Mouse (Mus musculus): Measurements from ENCODE around the gene Ntrk2.

Ntrk2 gene

GRCm38 (mm10) chr13:58853685-58854084, 47.3 kb downstream of the Ntrk2 start:
- TF ChIP-seq POU5F1 (IDR thresholded peaks at IDR 0.05; ENCODE audit: borderline replicate concordance, low read length) (no peak), CTCF (conservative IDR thresholded peaks at IDR 0.05; ENCODE audit: low read length) (no peak), NANOG (IDR thresholded peaks at IDR 0.05; ENCODE audit: borderline replicate concordance, low read length) (no peak)

GRCm38 (mm10) chr13:58866239-58866638, 59.9 kb downstream of the Ntrk2 start:
- H3K27me3 ChIP-seq (ENCODE audit: insufficient read depth, low read length): 0 out of 2 replicates have a peak, but pooled peaks cover 5% of the 10 kb centered on the region
- H3K36me3 ChIP-seq (ENCODE audit: insufficient read depth, low read length): no peaks in the 10 kb centered on the region
- no peaks in the 10 kb centered on the region for H3K4me1 ChIP-seq (replicated peaks; ENCODE audit: low read depth, low read length)
- TF ChIP-seq POU5F1 (IDR thresholded peaks at IDR 0.05; ENCODE audit: borderline replicate concordance, low read length) (no peak), NANOG (IDR thresholded peaks at IDR 0.05; ENCODE audit: borderline replicate concordance, low read length) (no peak), CTCF (conservative IDR thresholded peaks at IDR 0.05; ENCODE audit: low read length) (no peak)
- H3K9me3 ChIP-seq (ENCODE audit: low read length): no peaks in the 10 kb centered on the region
- no peak overlapping the region for H3K4me3 ChIP-seq (replicated peaks; ENCODE audit: low read length)

More at GRCm38 (mm10) chr13:58853685-58854084, 47.3 kb downstream of the Ntrk2 start:
- no peak overlapping the region for H3K4me3 ChIP-seq (replicated peaks; ENCODE audit: low read length)
- H3K27me3 ChIP-seq (ENCODE audit: insufficient read depth, low read length): no peaks in the 10 kb centered on the region
- no peaks in the 10 kb centered on the region for H3K9me3 ChIP-seq (ENCODE audit: low read length)
- H3K4me1 ChIP-seq (replicated peaks; ENCODE audit: low read depth, low read length): no peaks in the 10 kb centered on the region
- H3K36me3 ChIP-seq (ENCODE audit: insufficient read depth, low read length): no peaks in the 10 kb centered on the region

- Histone ChIP-seq H3K27me3 (ENCODE audit: insufficient read depth, low read length) (0 out of 2 replicates have a peak, but pooled peaks cover 5% of the 10 kb centered on the region), H3K4me3 (replicated peaks; ENCODE audit: low read length) (no peak overlapping the region), H3K4me1 (replicated peaks; ENCODE audit: low read depth, low read length) (no peaks in the 10 kb centered on the region), H3K36me3 (ENCODE audit: insufficient read depth, low read length) (no peaks in the 10 kb centered on the region), H3K9me3 (ENCODE audit: low read length) (no peaks in the 10 kb centered on the region)
- TF ChIP-seq CTCF (conservative IDR thresholded peaks at IDR 0.05; ENCODE audit: low read length) (no peak), NANOG (IDR thresholded peaks at IDR 0.05; ENCODE audit: borderline replicate concordance, low read length) (no peak), POU5F1 (IDR thresholded peaks at IDR 0.05; ENCODE audit: borderline replicate concordance, low read length) (no peak)
These were observed 60.5 kb downstream of the Ntrk2 start for GRCm38 (mm10) chr13:58866776-58867435.

GRCm38 (mm10) chr13:58882468-58882867, 76.1 kb downstream of the Ntrk2 start:
- Histone ChIP-seq H3K4me3 (replicated peaks; ENCODE audit: low read length) (no peak overlapping the region), H3K9me3 (ENCODE audit: low read length) (no peaks in the 10 kb centered on the region), H3K36me3 (ENCODE audit: insufficient read depth, low read length) (no peaks in the 10 kb centered on the region), H3K27me3 (ENCODE audit: insufficient read depth, low read length) (no peaks in the 10 kb centered on the region), H3K4me1 (replicated peaks; ENCODE audit: low read depth, low read length) (peaks cover 13% of the 10 kb centered on the region)
- TF ChIP-seq NANOG (IDR thresholded peaks at IDR 0.05; ENCODE audit: borderline replicate concordance, low read length) (no peak), CTCF (conservative IDR thresholded peaks at IDR 0.05; ENCODE audit: low read length) (no peak), POU5F1 (IDR thresholded peaks at IDR 0.05; ENCODE audit: borderline replicate concordance, low read length) (no peak)

- peaks cover 12% of the 10 kb centered on the region for H3K4me1 ChIP-seq (replicated peaks; ENCODE audit: low read depth, low read length)
- no peak overlapping the region for H3K4me3 ChIP-seq (replicated peaks; ENCODE audit: low read length)
- H3K27me3 ChIP-seq (ENCODE audit: insufficient read depth, low read length): no peaks in the 10 kb centered on the region
- no peak for TF ChIP-seq NANOG (IDR thresholded peaks at IDR 0.05; ENCODE audit: borderline replicate concordance, low read length)
- no peak for TF ChIP-seq POU5F1 (IDR thresholded peaks at IDR 0.05; ENCODE audit: borderline replicate concordance, low read length)
- TF ChIP-seq CTCF (conservative IDR thresholded peaks at IDR 0.05; ENCODE audit: low read length): no peak
- H3K9me3 ChIP-seq (ENCODE audit: low read length): 0 out of 2 replicates have a peak, but pooled peaks cover under 1% of the 10 kb centered on the region
- H3K36me3 ChIP-seq (ENCODE audit: insufficient read depth, low read length): no peaks in the 10 kb centered on the region
These were observed 76.5 kb downstream of the Ntrk2 start for GRCm38 (mm10) chr13:58882916-58883315.

GRCm38 (mm10) chr13:58886108-58886507, 79.7 kb downstream of the Ntrk2 start:
- peaks cover 7% of the 10 kb centered on the region for H3K4me1 ChIP-seq (replicated peaks; ENCODE audit: low read depth, low read length)
- TF ChIP-seq POU5F1 (IDR thresholded peaks at IDR 0.05; ENCODE audit: borderline replicate concordance, low read length): no peak
- TF ChIP-seq CTCF (conservative IDR thresholded peaks at IDR 0.05; ENCODE audit: low read length): no peak
- TF ChIP-seq NANOG (IDR thresholded peaks at IDR 0.05; ENCODE audit: borderline replicate concordance, low read length): no peak
- no peaks in the 10 kb centered on the region for H3K27me3 ChIP-seq (ENCODE audit: insufficient read depth, low read length)
- H3K36me3 ChIP-seq (ENCODE audit: insufficient read depth, low read length): no peaks in the 10 kb centered on the region
- H3K4me3 ChIP-seq (replicated peaks; ENCODE audit: low read length): no peak overlapping the region
- H3K9me3 ChIP-seq (ENCODE audit: low read length): peaks cover 8% of the 10 kb centered on the region; the same call in 1 of the 2 replicates

GRCm38 (mm10) chr13:58896254-58896910, 90.0 kb downstream of the Ntrk2 start:
- TF ChIP-seq CTCF (conservative IDR thresholded peaks at IDR 0.05; ENCODE audit: low read length) (no peak), POU5F1 (IDR thresholded peaks at IDR 0.05; ENCODE audit: borderline replicate concordance, low read length) (no peak), NANOG (IDR thresholded peaks at IDR 0.05; ENCODE audit: borderline replicate concordance, low read length) (no peak)
- H3K27me3 ChIP-seq (ENCODE audit: insufficient read depth, low read length): no peaks in the 10 kb centered on the region
- no peaks in the 10 kb centered on the region for H3K36me3 ChIP-seq (ENCODE audit: insufficient read depth, low read length)
- H3K4me1 ChIP-seq (replicated peaks; ENCODE audit: low read depth, low read length): 0 out of 2 replicates have a peak, but pooled peaks cover 3% of the 10 kb centered on the region
- no peak overlapping the region for H3K4me3 ChIP-seq (replicated peaks; ENCODE audit: low read length)
- H3K9me3 ChIP-seq (ENCODE audit: low read length): peaks cover 6% of the 10 kb centered on the region

- no peak for TF ChIP-seq CTCF (conservative IDR thresholded peaks at IDR 0.05; ENCODE audit: low read length)
- no peak for TF ChIP-seq NANOG (IDR thresholded peaks at IDR 0.05; ENCODE audit: borderline replicate concordance, low read length)
- no peak for TF ChIP-seq POU5F1 (IDR thresholded peaks at IDR 0.05; ENCODE audit: borderline replicate concordance, low read length)
These were observed 93.0 kb downstream of the Ntrk2 start for GRCm38 (mm10) chr13:58899337-58899736.

More at GRCm38 (mm10) chr13:58899337-58899736, 93.0 kb downstream of the Ntrk2 start:
- H3K27me3 ChIP-seq (ENCODE audit: insufficient read depth, low read length): no peaks in the 10 kb centered on the region
- H3K4me3 ChIP-seq (replicated peaks; ENCODE audit: low read length): no peak overlapping the region
- H3K9me3 ChIP-seq (ENCODE audit: low read length): peaks cover 6% of the 10 kb centered on the region
- no peaks in the 10 kb centered on the region for H3K36me3 ChIP-seq (ENCODE audit: insufficient read depth, low read length)
- peaks cover 16% of the 10 kb centered on the region for H3K4me1 ChIP-seq (replicated peaks; ENCODE audit: low read depth, low read length)

All from E14TG2a.4 (cell line).